7 mouse cellular contexts compared by ENCODE assay signal in the genomic region with DNA sequence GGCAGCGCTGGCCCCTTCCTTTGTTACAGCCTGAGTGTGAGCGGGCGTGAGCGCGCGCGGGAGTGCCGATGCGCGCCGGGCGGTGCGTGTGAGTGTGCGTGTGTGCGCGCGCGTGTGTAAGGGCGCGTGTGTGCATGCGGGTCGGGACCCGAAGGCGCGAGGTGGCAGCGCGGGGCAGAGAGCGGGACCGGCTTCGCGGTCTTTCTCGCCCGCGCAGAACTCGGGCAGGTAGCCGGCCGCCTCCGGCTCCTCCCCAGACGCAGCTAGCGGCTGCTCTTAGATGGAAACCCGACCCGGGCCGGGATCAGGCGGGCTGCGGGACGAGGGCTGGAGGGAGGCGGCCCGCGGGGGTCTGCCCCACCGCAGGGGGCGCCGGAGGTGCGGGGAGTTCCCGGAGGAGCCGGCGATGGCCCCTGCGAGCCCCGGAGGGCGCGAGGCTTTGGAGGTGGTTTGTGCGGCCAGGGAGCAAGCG. TPM values are rescaled to one million over a fixed set of nuclear protein-coding genes. Genes with fewer than 3 reads are reported as not detected.
DNase-seq lines count a peak whose midpoint lies in the region; ATAC-seq and TF ChIP-seq lines count a peak whose summit lies in the region.

No protein-coding gene starts in this region.

- H3K36me3 ChIP-seq in forebrain, postnatal 0 days (ENCODE audit: insufficient read depth), result no peaks in the 10 kb centered on the region
- no peaks in the 10 kb centered on the region for H3K36me3 ChIP-seq in liver, postnatal 0 days (replicated peaks; ENCODE audit: insufficient read depth, low read length)

- H3K4me1 ChIP-seq in forebrain, postnatal 0 days (ENCODE audit: insufficient read depth), result peaks cover 28% of the 10 kb centered on the region
- peaks cover 9% of the 10 kb centered on the region for H3K4me1 ChIP-seq in liver, postnatal 0 days (ENCODE audit: insufficient read depth)

- DNase-seq in left cerebral cortex, postnatal 4 days, result peak; percentile 44
- DNase-seq in left cerebral cortex, postnatal 14 days (ENCODE audit: low spot score in 2 of 2), result no peak
- peak; percentile 73 for DNase-seq in embryo, embryonic 9.5 days (ENCODE audit: extremely low spot score)
- no peak for DNase-seq in forebrain, postnatal 0 days
- DNase-seq in liver, postnatal 0 days, result no peak
- DNase-seq in urinary bladder, adult 2 months (ENCODE audit: low spot score), result no peak
- DNase-seq in frontal cortex, adult 2 months (ENCODE audit: extremely low spot score in 1 of 2, low spot score in 1 of 2), result no peak

- 0 out of 2 replicates have a peak, but pooled peaks cover 2% of the 10 kb centered on the region for H3K27me3 ChIP-seq in forebrain, postnatal 0 days (ENCODE audit: insufficient read depth, low read length)
- H3K27me3 ChIP-seq in liver, postnatal 0 days (ENCODE audit: insufficient read depth, low read length), result peaks cover 85% of the 10 kb centered on the region

- TF ChIP-seq EP300 in liver, postnatal 0 days (IDR thresholded peaks at IDR 0.05; ENCODE audit: low read depth), result no peak

- 3% methylated on average over 56 of the region's 62 CpGs for WGBS in forebrain, postnatal 0 days
- WGBS in liver, postnatal 0 days (ENCODE audit: insufficient replicate concordance), result 0% methylated on average over 60 of the region's 62 CpGs

- peak; percentile 40 for TF ChIP-seq CTCF in forebrain, postnatal 0 days (IDR thresholded peaks at IDR 0.05; ENCODE audit: low read depth)
- no peak for TF ChIP-seq CTCF in liver, postnatal 0 days (IDR thresholded peaks at IDR 0.05; ENCODE audit: low read depth)

- H3K9me3 ChIP-seq in forebrain, postnatal 0 days (ENCODE audit: low read length), result no peaks in the 10 kb centered on the region
- no peaks in the 10 kb centered on the region for H3K9me3 ChIP-seq in liver, postnatal 0 days (ENCODE audit: low read length)

- peak overlapping the region; percentile 87 for H3K4me3 ChIP-seq in forebrain, postnatal 0 days (ENCODE audit: low read depth, low read length)
- peak overlapping the region; percentile 30 for H3K4me3 ChIP-seq in liver, postnatal 0 days (ENCODE audit: low read depth, low read length)

- H3K9ac ChIP-seq in forebrain, postnatal 0 days, result peak overlapping the region; percentile 99
- no peak overlapping the region for H3K9ac ChIP-seq in liver, postnatal 0 days (replicated peaks)

- ATAC-seq in forebrain, postnatal 0 days, result peak; percentile 52
- ATAC-seq in liver, postnatal 0 days, result no peak

- intact Hi-C loops in left cerebral cortex, postnatal 4 days (cut with DNase I), result no loop called here
- intact Hi-C loops in left cerebral cortex, postnatal 14 days (cut with DNase I), result loop anchor here (5.0 kb wide), 1 partner anchor 33 kb away; no protein-coding TSS in a partner anchor

- H3K27ac ChIP-seq in forebrain, postnatal 0 days (ENCODE audit: low read depth, low read length), result peak overlapping the region; percentile 99
- no peak overlapping the region for H3K27ac ChIP-seq in liver, postnatal 0 days (ENCODE audit: low read depth)

- peak overlapping the region; percentile 61 for H3K4me2 ChIP-seq in forebrain, postnatal 0 days (ENCODE audit: low read depth)
- peak overlapping the region; percentile 72 for H3K4me2 ChIP-seq in liver, postnatal 0 days (ENCODE audit: low read depth, low read length)

RNA-seq across cellular contexts. Expression of gene Lemd1, which starts 0.6 kb away (rescaled TPM):
- 10 to 100 TPM in 1 of 2 experiments, 1 to 10 TPM in 1; 8.8 to 10.1 TPM for total RNA-seq in left cerebral cortex, postnatal 4 days (2021)
- 1 to 10 TPM; 4.1 to 4.6 TPM for total RNA-seq in left cerebral cortex, postnatal 14 days (2021)
- total RNA-seq in forebrain, postnatal 0 days (2014; rRNA removed), result 13.3 and 14.9 TPM in 2 replicates
- 14.7 and 15.1 TPM in 2 replicates for polyA plus RNA-seq in forebrain, postnatal 0 days (2015; fragmentation: Nextera tagmentation; extraction: Ambion mirVana)
- polyA plus RNA-seq in liver, postnatal 0 days (2015; fragmentation: Nextera tagmentation; extraction: Ambion mirVana), result not detected in 2 replicates
- polyA plus RNA-seq in urinary bladder, adult 2 months (2012; rRNA removed), result 0.23 and 0.32 TPM in 2 replicates
- polyA plus RNA-seq in frontal cortex, adult 2 months (2012; rRNA removed), result 9.6 and 10.7 TPM in 2 replicates

RNA-seq across cellular contexts. Expression of gene AC124108.1, which starts 0.6 kb away (rescaled TPM):
- 1 to 10 TPM; 3.6 to 4.2 TPM for total RNA-seq in left cerebral cortex, postnatal 4 days (2021)
- total RNA-seq in left cerebral cortex, postnatal 14 days (2021), result 1 to 10 TPM; 3.7 to 3.9 TPM
- total RNA-seq in forebrain, postnatal 0 days (2014; rRNA removed), result 3.4 and 5.0 TPM in 2 replicates
- polyA plus RNA-seq in forebrain, postnatal 0 days (2015; fragmentation: Nextera tagmentation; extraction: Ambion mirVana), result 0.31 and 0.48 TPM in 2 replicates
- not detected in 2 replicates for polyA plus RNA-seq in liver, postnatal 0 days (2015; fragmentation: Nextera tagmentation; extraction: Ambion mirVana)
- 0.15 and 0.21 TPM in 2 replicates for polyA plus RNA-seq in urinary bladder, adult 2 months (2012; rRNA removed)
- polyA plus RNA-seq in frontal cortex, adult 2 months (2012; rRNA removed), result 6.4 and 6.8 TPM in 2 replicates

RNA-seq across cellular contexts. Expression of gene Gm10188, which starts 38.9 kb away (rescaled TPM):
- total RNA-seq in left cerebral cortex, postnatal 4 days (2021), result not detected
- total RNA-seq in left cerebral cortex, postnatal 14 days (2021), result not detected
- total RNA-seq in forebrain, postnatal 0 days (2014; rRNA removed), result 0.92 TPM in 1 of 2 replicates, not detected in the other
- polyA plus RNA-seq in forebrain, postnatal 0 days (2015; fragmentation: Nextera tagmentation; extraction: Ambion mirVana), result not detected in 2 replicates
- not detected in 2 replicates for polyA plus RNA-seq in liver, postnatal 0 days (2015; fragmentation: Nextera tagmentation; extraction: Ambion mirVana)
- polyA plus RNA-seq in urinary bladder, adult 2 months (2012; rRNA removed), result not detected in 2 replicates
- polyA plus RNA-seq in frontal cortex, adult 2 months (2012; rRNA removed), result not detected in 2 replicates

RNA-seq across cellular contexts. Expression of gene Cdk18, which starts 51.2 kb away (rescaled TPM):
- 10 to 100 TPM in 1 of 2 experiments, 1 to 10 TPM in 1; 9.3 to 11.5 TPM for total RNA-seq in left cerebral cortex, postnatal 4 days (2021)
- total RNA-seq in left cerebral cortex, postnatal 14 days (2021), result 10 to 100 TPM; 17.0 to 28.3 TPM
- total RNA-seq in forebrain, postnatal 0 days (2014; rRNA removed), result 2.6 and 3.2 TPM in 2 replicates
- polyA plus RNA-seq in forebrain, postnatal 0 days (2015; fragmentation: Nextera tagmentation; extraction: Ambion mirVana), result 0.70 and 1.2 TPM in 2 replicates
- polyA plus RNA-seq in liver, postnatal 0 days (2015; fragmentation: Nextera tagmentation; extraction: Ambion mirVana), result 3.5 and 4.5 TPM in 2 replicates
- polyA plus RNA-seq in urinary bladder, adult 2 months (2012; rRNA removed), result 20.5 and 26.8 TPM in 2 replicates
- polyA plus RNA-seq in frontal cortex, adult 2 months (2012; rRNA removed), result 28.8 and 43.4 TPM in 2 replicates

Comparison
In these comparisons a context has a peak if more than half of its experiments do, and no peak if none do; other contexts are left out.
1. DNase-seq: peak in left cerebral cortex, postnatal 4 days (single experiment) and embryo, embryonic 9.5 days (single experiment); none in left cerebral cortex, postnatal 14 days (0 of 2), forebrain, postnatal 0 days (single experiment), liver, postnatal 0 days (single experiment), urinary bladder, adult 2 months (single experiment) and frontal cortex, adult 2 months (0 of 2).